Mouse (Mus musculus) liver, embryonic 13.5 days (tissue): ENCODE data around the gene Gbp5. TPM values are rescaled to one million over a fixed set of nuclear protein-coding genes. Genes with fewer than 3 reads are reported as not detected.
"Not testable (repeated sequence)": the region's sequence is repeated elsewhere in the genome, so short reads cannot be mapped to it uniquely, and the experiment has no call there.

ENCODE experiments used
- ATAC-seq: fragments of 200-750 bp; cut with Nextera tagmentation; 2 replicates; pipeline ENCODE4 v1.8.0; 2017; ENCODE audit warnings: low read depth, mild to moderate bottlenecking, moderate number of reproducible peaks, moderate library complexity
- DNase-seq: peaks from one replicate; pipeline ENCODE4 v3.0.0; 2022
- H3K27ac ChIP-seq: fragments of 300-500 bp; sonication (generic); 2 replicates; pipeline ENCODE4 v1.5.1; 2015; ENCODE audit warnings: moderate library complexity, mild to moderate bottlenecking, inconsistent platforms
- H3K27me3 ChIP-seq: fragments of 300-500 bp; sonication (generic); 2 replicates; pipeline ENCODE4 v1.6.1; 2015; ENCODE audit warnings: mild to moderate bottlenecking, inconsistent platforms
- H3K36me3 ChIP-seq: fragments of 300-500 bp; sonication (generic); 2 replicates; pipeline ENCODE4 v1.6.1; 2015; ENCODE audit warnings: mild to moderate bottlenecking, inconsistent platforms
- H3K4me1 ChIP-seq: fragments of 300-500 bp; sonication (generic); replicated peaks from 2 replicates; pipeline ENCODE4 v1.6.1; 2015; ENCODE audit warnings: inconsistent platforms
- H3K4me2 ChIP-seq: fragments of 300-500 bp; sonication (generic); 2 replicates; pipeline ENCODE4 v1.6.1; 2015; ENCODE audit warnings: inconsistent platforms, mild to moderate bottlenecking, moderate library complexity
- H3K4me3 ChIP-seq: fragments of 300-500 bp; sonication (generic); replicated peaks from 2 replicates; pipeline ENCODE4 v1.5.1; 2015; ENCODE audit warnings: mild to moderate bottlenecking, inconsistent platforms
- H3K9ac ChIP-seq: fragments of 300-500 bp; sonication (generic); 2 replicates; pipeline ENCODE4 v1.6.1; 2015; ENCODE audit warnings: mild to moderate bottlenecking, inconsistent platforms
- H3K9me3 ChIP-seq: fragments of 300-500 bp; sonication (generic); replicated peaks from 2 replicates; pipeline ENCODE4 v1.6.1; 2016; ENCODE audit warnings: inconsistent platforms
- WGBS: fragments of 180-500 bp; shearing (Covaris S2); methylation state at CpG from one replicate; pipeline ENCODE4 v1.1.7; 2015; ENCODE audit not compliant: insufficient replicate concordance; 5-methylcytosine and 5-hydroxymethylcytosine counted together
- polyA plus RNA-seq: library from polyadenylated mRNA; unstranded; fragments of >200 nt; fragmentation: Nextera tagmentation; extraction: Ambion mirVana; gene quantifications from 2 replicates; pipeline ENCODE4 v1.2.1, GENCODE M21; 2015

The Gbp5 gene
- polyA plus RNA-seq, 1 experiment from 2014 or later, result 0.03 TPM

DNA sequence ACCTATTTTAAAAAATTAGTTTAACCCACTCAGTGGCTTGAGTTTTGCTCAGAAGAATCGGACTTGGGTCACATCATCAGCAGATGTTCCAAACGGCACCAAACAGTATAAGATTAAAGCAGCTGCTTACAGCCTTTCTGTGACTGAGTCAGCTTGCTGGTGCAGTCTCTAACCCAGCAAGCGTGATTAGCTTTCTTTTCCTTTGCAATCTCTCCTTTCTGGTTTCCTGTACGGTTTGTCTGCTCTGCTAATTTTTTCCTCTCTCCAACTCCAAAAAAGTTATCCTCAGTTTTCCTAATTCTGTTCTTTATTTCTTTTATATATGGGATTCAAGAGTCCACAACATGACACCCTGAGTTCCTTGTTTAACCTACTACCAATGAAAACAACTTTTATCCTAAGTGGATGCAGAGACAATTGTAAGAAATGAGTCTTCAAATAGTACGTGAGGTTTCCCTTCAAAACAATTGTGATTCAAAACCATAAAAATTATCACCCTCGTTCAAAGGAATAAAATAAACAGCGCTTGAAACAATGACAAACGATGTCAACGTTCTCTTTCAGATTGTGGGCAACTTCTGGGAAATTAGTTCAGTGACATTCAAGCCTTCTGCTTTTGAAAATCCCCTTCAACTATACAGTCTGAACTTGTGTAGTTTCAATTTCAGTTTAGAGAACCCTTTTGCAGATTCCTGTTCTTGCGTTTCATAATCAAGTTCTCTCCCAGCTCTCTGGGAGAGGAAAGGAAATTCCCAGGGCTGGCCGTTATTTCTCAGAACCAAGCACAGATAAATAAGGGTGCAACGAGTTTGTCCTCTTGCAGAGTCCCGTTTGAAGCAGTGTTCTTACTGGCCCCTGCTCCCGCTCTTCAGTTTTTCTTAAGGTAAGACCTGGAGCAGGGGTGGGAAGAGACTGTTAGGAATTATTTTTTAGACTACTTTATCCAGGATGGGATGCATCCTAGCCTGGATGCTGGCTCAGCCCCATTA is 2.6 kb downstream of the Gbp5 start:
- no peaks in the 10 kb centered on the region for H3K9me3 ChIP-seq
- no peak overlapping the region for H3K9ac ChIP-seq
- no peak for ATAC-seq
- no peak overlapping the region for H3K27ac ChIP-seq
- H3K36me3 ChIP-seq, result no peaks in the 10 kb centered on the region
- no peaks in the 10 kb centered on the region for H3K4me1 ChIP-seq
- 35% methylated on average over 14 of the region's 14 CpGs for WGBS
- DNase-seq, result no peak
- H3K27me3 ChIP-seq, result no peaks in the 10 kb centered on the region
- peak overlapping the region; percentile 43 for H3K4me2 ChIP-seq
- H3K4me3 ChIP-seq, result peak overlapping the region; percentile 17; the same call in 1 of the 2 replicates

DNA sequence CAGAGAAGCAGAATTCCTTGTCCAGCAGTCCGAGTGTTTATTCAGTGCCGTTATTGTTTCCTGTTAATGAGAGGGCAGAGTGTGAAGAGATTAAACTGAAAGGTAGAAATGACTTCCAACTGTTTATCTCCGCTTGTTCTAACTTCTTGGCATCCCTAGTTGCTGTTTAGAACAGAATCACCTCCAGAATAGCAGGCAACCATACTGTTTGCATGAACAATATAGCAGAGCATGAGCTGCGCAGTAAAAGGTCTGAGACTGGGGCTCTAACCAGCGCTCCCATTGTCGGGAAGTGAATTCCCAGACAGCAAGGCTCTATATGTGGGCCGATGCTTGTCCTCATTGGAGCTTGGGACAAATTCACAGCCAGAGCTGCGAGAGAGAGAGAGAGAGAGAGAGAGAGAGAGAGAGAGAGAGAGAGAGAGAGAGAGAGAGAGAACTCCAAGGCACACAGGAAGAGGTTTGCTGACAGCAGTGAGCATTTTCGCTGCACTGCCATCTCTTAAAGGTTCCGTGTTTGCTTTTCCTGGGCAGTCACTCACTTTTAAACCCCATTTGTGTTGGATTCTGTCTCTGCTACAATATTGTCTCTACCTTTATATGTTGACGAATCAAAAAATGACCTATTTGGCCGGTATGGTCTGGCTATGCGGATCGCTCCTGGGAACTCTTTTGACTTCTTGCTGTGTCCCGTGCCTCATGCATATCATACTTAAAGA is 3.5 kb downstream of the Gbp5 start:
- no peak overlapping the region for H3K27ac ChIP-seq
- no peaks in the 10 kb centered on the region for H3K36me3 ChIP-seq
- H3K9me3 ChIP-seq, result no peaks in the 10 kb centered on the region
- peak overlapping the region; percentile 17; the same call in 1 of the 2 replicates for H3K4me3 ChIP-seq
- no peaks in the 10 kb centered on the region for H3K4me1 ChIP-seq
- DNase-seq, result no peak
- H3K9ac ChIP-seq, result no peak overlapping the region
- peak overlapping the region; percentile 43 for H3K4me2 ChIP-seq
- 57% methylated on average over 15 of the region's 15 CpGs for WGBS
- ATAC-seq, result no peak
- no peaks in the 10 kb centered on the region for H3K27me3 ChIP-seq

DNA sequence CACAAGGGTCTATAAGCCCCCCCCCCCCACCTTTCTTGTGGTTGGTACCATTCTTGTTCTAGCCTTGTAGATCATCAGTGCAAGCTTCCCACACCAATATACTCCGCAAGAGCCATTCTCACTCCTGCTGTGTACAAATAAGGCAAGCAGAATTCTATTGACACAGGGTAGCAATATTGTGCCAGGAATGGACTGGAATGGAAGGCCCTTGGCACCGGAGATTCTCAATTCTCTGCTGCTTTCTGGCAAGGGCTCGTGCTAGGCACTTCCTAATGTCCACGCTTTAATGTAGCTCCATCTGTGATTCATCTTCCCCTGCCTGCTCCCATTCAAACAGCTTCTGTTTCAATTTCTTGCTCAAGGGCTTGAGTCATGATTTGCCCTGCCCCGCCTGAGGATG is 5.2 kb downstream of the Gbp5 start:
- no peak overlapping the region for H3K4me2 ChIP-seq
- H3K27ac ChIP-seq, result no peak overlapping the region
- H3K27me3 ChIP-seq, result no peaks in the 10 kb centered on the region
- H3K4me3 ChIP-seq, result no peak overlapping the region
- H3K4me1 ChIP-seq, result no peaks in the 10 kb centered on the region
- no peaks in the 10 kb centered on the region for H3K9me3 ChIP-seq
- no peak overlapping the region for H3K9ac ChIP-seq
- H3K36me3 ChIP-seq, result no peaks in the 10 kb centered on the region
- 79% methylated on average over 5 of the region's 5 CpGs for WGBS
- DNase-seq (no peak), ATAC-seq (no peak)

DNA sequence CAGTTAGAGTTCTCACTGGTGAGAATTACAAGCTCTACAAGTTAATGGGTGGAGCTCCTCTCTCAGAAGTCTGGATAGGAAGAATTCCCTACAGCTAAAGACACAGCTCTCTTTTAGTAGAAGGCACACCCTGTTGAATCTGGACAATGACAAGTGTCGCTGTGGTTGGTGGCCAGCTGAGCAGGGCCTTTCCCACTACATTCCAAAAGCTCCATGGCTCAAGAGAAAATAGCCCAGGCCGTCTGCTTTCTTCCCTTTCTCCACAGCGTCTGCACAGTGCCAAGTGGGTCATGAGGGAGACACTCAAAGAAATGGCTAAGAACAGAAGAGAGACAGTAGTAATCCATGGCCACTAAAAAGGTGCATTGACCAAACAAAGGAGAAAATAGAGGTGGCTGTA is 34.3 kb downstream of the Gbp5 start:
- DNase-seq, result no peak
- 53% methylated on average over 3 of the region's 3 CpGs for WGBS
- peaks cover 15% of the 10 kb centered on the region for H3K4me1 ChIP-seq
- no peak overlapping the region for H3K9ac ChIP-seq
- ATAC-seq, result no peak
- no peaks in the 10 kb centered on the region for H3K27me3 ChIP-seq
- no peak overlapping the region for H3K4me3 ChIP-seq
- H3K27ac ChIP-seq, result no peak overlapping the region
- H3K36me3 ChIP-seq, result no peaks in the 10 kb centered on the region
- no peak overlapping the region for H3K4me2 ChIP-seq
- no peaks in the 10 kb centered on the region for H3K9me3 ChIP-seq

DNA sequence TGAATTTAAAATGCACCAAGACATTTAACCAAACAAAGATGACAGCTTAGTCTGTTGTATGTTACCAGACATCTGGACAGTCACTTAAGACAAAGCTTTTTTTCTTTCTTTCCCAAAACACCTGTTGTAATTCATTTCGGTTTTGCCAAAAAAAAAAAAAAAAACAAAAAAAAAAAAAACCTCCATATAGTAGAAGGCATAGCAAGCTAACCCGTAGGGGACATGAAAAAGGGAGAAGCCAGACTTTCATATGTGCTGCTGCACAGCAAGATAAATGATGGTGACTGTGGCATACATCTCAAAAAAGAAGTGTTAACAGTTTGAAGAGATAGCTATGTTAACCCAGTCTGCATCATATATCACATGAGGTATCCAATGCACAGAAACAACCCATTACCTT is 35.8 kb downstream of the Gbp5 start:
- no peaks in the 10 kb centered on the region for H3K36me3 ChIP-seq
- no peak for DNase-seq
- WGBS, result 25% methylated on average over 2 of the region's 2 CpGs
- peaks cover 15% of the 10 kb centered on the region for H3K4me1 ChIP-seq
- H3K27ac ChIP-seq, result no peak overlapping the region
- H3K4me3 ChIP-seq, result peak overlapping the region; percentile 65
- no peaks in the 10 kb centered on the region for H3K9me3 ChIP-seq
- peak overlapping the region; percentile 77 for H3K4me2 ChIP-seq
- no peak overlapping the region for H3K9ac ChIP-seq
- H3K27me3 ChIP-seq, result no peaks in the 10 kb centered on the region
- ATAC-seq, result no peak

DNA sequence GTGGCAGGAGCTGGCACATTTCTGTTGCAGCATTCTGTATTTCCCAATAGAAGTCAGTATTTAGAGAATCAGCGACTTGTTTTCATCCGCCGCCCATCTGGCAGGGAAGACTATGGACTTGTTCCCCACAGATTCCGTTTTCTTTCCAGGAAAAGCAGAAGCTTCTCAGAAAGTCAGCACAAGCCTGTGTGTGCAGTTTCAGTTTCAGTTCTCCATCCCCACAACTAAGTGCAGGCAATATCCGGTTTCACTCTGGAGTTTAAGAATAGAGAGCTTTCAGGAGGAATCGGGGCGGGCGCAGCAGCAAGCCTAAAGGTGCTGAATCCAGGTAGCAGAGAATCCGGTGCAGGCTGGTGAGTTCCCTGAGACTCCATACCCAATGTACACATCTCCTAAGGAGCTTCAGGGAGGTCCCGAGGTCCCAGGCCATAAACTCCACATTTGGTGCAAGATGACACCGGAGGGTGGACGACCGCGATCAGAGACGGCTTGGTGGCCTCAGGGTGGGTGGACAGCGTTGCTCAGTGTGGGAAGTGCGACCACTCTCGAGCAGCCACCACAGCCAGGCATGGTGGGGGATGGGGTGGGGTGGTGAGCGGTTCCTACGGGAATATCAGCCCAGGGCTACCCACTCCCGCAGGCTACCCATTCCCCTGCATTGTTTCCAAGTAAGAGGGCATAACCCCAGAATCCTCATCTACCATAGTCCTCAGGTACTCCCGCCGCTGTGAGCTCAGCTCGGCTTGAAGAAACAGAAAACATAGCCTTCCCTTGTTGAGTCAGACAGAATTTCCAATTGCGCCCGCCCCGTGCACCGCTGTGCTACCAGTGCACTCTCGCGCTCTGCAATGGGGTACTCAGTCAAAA is 36.5 kb downstream of the Gbp5 start, which contains the start of gene Gbp7:
Gene Gbp7, plus strand, starts transcription at position 256 of the 867 bp plus-strand sequence.
- Histone ChIP-seq H3K9ac (peak within 1 kb of the TSS; percentile 66), H3K27ac (no peak within 1 kb of the TSS), H3K4me2 (peak within 1 kb of the TSS; percentile 77), H3K4me3 (peak within 1 kb of the TSS; percentile 65), H3K9me3 (no peaks in the 10 kb centered on the region), H3K27me3 (no peaks in the 10 kb centered on the region), H3K4me1 (peaks cover 15% of the 10 kb centered on the region), H3K36me3 (no peaks in the 10 kb centered on the region)
- ATAC-seq (peak; percentile 69), DNase-seq (peak; percentile 4)
- WGBS, result under 1% methylated on average over 30 of the region's 30 CpGs

DNA sequence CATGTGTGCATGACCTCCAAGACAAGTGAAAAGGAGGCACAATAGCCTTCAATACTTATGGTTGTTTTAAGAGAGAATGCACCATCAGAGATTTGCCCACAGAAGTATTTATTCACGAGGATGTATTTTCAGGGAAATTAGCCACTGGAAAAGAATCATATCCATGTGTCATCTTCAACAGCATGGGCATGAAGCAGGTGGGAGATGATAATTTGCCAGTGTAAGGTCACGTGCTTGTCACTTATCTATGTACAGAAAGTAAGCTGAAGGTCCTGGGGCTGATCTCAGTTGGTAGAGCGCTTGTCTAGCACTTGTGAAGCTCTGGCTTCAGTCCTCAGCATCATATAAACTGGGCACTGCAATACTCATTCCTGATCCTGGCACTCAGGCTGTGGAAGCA is 37.8 kb downstream of the Gbp5 start:
- Histone ChIP-seq H3K9me3 (no peaks in the 10 kb centered on the region), H3K36me3 (no peaks in the 10 kb centered on the region), H3K4me3 (no peak overlapping the region), H3K4me2 (0 out of 2 replicates have a peak overlapping the region, but pooled peaks have one; percentile 77), H3K27ac (no peak overlapping the region), H3K9ac (no peak overlapping the region), H3K27me3 (no peaks in the 10 kb centered on the region), H3K4me1 (peaks cover 15% of the 10 kb centered on the region)
- ATAC-seq, result peak; percentile 69
- no peak for DNase-seq
- 47% methylated on average over 3 of the region's 3 CpGs for WGBS

DNA sequence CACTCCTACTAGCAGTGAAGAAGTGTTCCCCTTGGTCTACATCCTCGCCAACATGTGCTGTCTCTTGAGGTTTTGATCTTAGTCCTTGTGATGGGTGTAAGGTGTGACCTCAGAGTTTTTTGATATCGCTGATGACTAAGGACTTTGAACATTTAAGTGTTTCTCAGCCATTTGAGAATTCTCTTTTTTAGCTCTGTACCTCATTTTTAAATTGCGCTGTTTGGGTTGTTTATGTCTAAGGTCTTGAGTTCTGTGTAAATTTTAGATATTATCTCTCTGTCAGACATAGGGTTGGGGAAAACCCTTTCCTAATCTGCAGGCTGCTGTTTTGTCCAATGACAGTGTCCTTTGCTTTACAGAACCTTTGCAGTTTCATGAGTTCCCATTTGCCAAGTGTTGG is 39.4 kb downstream of the Gbp5 start:
- H3K4me2 ChIP-seq, result no peak overlapping the region
- DNase-seq (no peak), ATAC-seq (no peak)
- no peaks in the 10 kb centered on the region for H3K27me3 ChIP-seq
- H3K36me3 ChIP-seq, result no peaks in the 10 kb centered on the region
- no peaks in the 10 kb centered on the region for H3K9me3 ChIP-seq
- no peak overlapping the region for H3K4me3 ChIP-seq
- 70% methylated on average over 3 of the region's 3 CpGs for WGBS
- peaks cover 15% of the 10 kb centered on the region for H3K4me1 ChIP-seq
- H3K27ac ChIP-seq, result no peak overlapping the region
- no peak overlapping the region for H3K9ac ChIP-seq

DNA sequence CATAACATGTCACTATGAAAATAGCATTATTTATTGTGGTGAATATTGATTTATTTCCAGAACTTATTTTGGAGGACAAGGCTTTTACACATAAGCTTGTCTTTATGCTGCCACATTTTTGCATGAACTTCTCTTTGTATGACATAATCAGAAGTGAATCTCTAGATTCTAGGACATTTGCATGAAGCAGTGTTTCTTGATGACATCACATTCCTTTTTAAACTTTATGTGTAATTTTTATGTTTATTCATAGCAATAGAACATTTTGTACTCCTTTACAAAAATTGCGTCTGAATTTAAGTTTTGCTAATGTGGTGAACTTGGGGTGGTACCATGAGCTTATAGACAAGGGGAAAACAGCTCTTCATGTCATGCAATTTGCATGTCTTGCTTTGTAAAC is 41.9 kb downstream of the Gbp5 start:
- 60% methylated on average over 1 of the region's 1 CpGs for WGBS
- no peaks in the 10 kb centered on the region for H3K9me3 ChIP-seq
- peaks cover 9% of the 10 kb centered on the region for H3K4me1 ChIP-seq
- DNase-seq (no peak), ATAC-seq (no peak)
- H3K27ac ChIP-seq, result no peak overlapping the region
- no peaks in the 10 kb centered on the region for H3K36me3 ChIP-seq
- no peak overlapping the region for H3K4me2 ChIP-seq
- no peak overlapping the region for H3K4me3 ChIP-seq
- no peaks in the 10 kb centered on the region for H3K27me3 ChIP-seq
- no peak overlapping the region for H3K9ac ChIP-seq

DNA sequence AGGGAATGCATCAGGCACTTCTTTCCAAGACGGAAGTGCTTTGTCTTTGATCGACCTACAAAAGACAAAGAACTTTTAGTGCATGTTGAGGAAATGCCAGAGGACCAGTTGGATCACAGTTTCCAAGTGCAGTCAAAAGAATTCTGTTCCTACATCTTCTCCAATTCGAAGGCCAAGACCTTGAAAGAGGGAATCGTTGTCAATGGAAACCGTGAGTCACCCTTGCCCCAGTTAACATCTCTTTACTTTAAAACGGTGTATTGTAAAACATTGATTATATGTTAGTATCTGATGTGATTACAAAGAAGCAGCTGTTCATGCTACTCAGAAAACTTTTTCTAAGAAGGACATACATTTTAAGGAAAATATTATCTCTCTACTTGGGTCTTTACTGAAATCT is 47.6 kb downstream of the Gbp5 start:
- ATAC-seq, result no peak
- WGBS, result 70% methylated on average over 6 of the region's 6 CpGs

DNA sequence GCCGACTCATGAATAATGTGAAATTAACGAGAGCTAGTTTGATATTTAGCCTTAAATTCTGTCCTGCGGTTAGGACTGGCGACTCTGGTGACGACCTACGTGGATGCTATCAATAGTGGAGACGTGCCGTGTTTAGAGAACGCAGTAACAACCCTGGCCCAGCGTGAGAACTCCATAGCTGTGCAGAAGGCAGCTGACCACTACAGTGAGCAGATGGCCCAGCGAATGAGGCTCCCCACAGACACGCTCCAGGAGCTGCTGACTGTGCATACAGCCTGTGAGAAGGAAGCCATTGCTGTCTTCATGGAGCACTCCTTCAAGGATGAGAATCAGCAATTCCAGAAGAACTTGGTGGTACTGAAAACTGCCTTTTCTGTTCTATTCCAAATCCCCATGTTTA is 49.0 kb downstream of the Gbp5 start:
- H3K9ac ChIP-seq, ATAC-seq, H3K27ac ChIP-seq, DNase-seq, H3K4me3 ChIP-seq, H3K9me3 ChIP-seq, H3K27me3 ChIP-seq, H3K4me1 ChIP-seq, H3K36me3 ChIP-seq, H3K4me2 ChIP-seq: not testable (repeated sequence)
- WGBS, result 80% methylated on average over 12 of the region's 12 CpGs

More for the DNA sequence above, 47.6 kb downstream of the Gbp5 start:
- Histone ChIP-seq H3K4me3 (no peak overlapping the region), H3K9ac (no peak overlapping the region), H3K9me3 (no peaks in the 10 kb centered on the region), H3K27ac (no peak overlapping the region), H3K27me3 (no peaks in the 10 kb centered on the region), H3K36me3 (no peaks in the 10 kb centered on the region), H3K4me1 (no peaks in the 10 kb centered on the region), H3K4me2 (no peak overlapping the region)
- DNase-seq, result no peak
